Mouse (Mus musculus) midbrain, embryonic 13.5 days (tissue): ENCODE measurements around the gene Ccdc32. TPM values are rescaled to one million over a fixed set of nuclear protein-coding genes. Genes with fewer than 3 reads are reported as not detected.

Source experiments
- ATAC-seq: fragments of 200-750 bp; cut with Nextera tagmentation; 2 replicates; pipeline ENCODE4 v1.8.0; 2017; ENCODE audit warnings: mild to moderate bottlenecking, moderate TSS enrichment, moderate library complexity
- H3K27ac ChIP-seq: fragments of 300-500 bp; sonication (generic); 2 replicates; pipeline ENCODE4 v1.5.1; 2015; ENCODE audit warnings: inconsistent platforms, mild to moderate bottlenecking, moderate library complexity
- H3K27me3 ChIP-seq: fragments of 300-500 bp; sonication (generic); 2 replicates; pipeline ENCODE4 v1.6.1; 2015; ENCODE audit warnings: mild to moderate bottlenecking, inconsistent platforms
- H3K36me3 ChIP-seq: fragments of 300-500 bp; sonication (generic); 2 replicates; pipeline ENCODE4 v1.6.1; 2015; ENCODE audit warnings: mild to moderate bottlenecking, inconsistent platforms
- H3K4me1 ChIP-seq: fragments of 300-500 bp; sonication (generic); replicated peaks from 2 replicates; pipeline ENCODE4 v1.6.1; 2015; ENCODE audit warnings: inconsistent platforms
- H3K4me2 ChIP-seq: fragments of 300-500 bp; sonication (generic); replicated peaks from 2 replicates; pipeline ENCODE4 v1.6.1; 2015; ENCODE audit warnings: moderate library complexity, mild to moderate bottlenecking, inconsistent platforms
- H3K4me3 ChIP-seq: fragments of 300-500 bp; sonication (generic); replicated peaks from 2 replicates; pipeline ENCODE4 v1.5.1; 2015; ENCODE audit warnings: mild to moderate bottlenecking, inconsistent platforms
- H3K9ac ChIP-seq: fragments of 300-500 bp; sonication (generic); replicated peaks from 2 replicates; pipeline ENCODE4 v1.6.1; 2015; ENCODE audit warnings: mild to moderate bottlenecking, inconsistent platforms
- H3K9me3 ChIP-seq: fragments of 300-500 bp; sonication (generic); 2 replicates; pipeline ENCODE4 v1.6.1; 2016; ENCODE audit warnings: mild to moderate bottlenecking, inconsistent platforms
- WGBS: fragments of 180-500 bp; shearing (Covaris S2); methylation state at CpG from one replicate; pipeline ENCODE4 v1.1.7; 2015; 5-methylcytosine and 5-hydroxymethylcytosine counted together
- polyA plus RNA-seq: library from polyadenylated mRNA; unstranded; fragments of >200 nt; fragmentation: Nextera tagmentation; extraction: Ambion mirVana; gene quantifications from 2 replicates; pipeline ENCODE4 v1.2.1, GENCODE M21; 2015

The Ccdc32 gene
- 30.7 and 31.9 TPM in 2 replicates for polyA plus RNA-seq

DNA sequence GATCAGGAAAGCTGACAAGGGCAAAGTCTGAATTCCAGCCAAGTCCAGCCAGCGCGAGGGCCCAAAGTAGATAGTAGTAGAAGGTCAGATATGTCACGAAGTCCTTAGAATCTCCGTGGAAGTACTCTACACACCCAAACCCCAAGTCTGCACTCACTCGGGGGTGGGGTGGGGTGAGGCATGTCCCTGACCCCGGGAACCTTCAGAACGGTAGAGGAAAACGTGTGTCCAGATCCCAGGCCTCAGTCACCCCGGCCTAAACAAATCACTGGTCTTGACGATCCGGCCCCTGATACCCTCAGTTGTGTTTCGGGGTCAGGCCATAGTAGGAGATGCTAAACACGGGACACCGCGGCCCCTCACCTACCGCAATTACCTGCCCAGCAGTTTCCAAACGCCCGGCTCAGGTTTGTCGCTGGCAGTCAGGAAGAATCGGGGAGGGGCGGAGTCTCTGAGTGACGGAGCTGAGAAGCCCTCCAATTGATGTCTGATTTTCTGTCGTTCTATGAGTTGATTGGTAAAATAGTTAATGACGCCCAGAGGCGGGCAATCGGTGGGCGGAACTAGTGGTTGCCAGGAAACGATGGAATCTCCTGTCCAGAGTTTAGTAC, at the start of gene Ccdc32:
Ccdc32 (minus strand) TSS at position 453 of the 611 bp plus-strand sequence.
- H3K27ac ChIP-seq, result no peak within 1 kb of the TSS
- H3K9me3 ChIP-seq, result no peaks in the 10 kb centered on the region
- WGBS, result under 1% methylated on average over 28 of the region's 28 CpGs
- H3K27me3 ChIP-seq, result no peaks in the 10 kb centered on the region
- ATAC-seq, result peak; percentile 95
- H3K36me3 ChIP-seq, result peaks cover 9% of the 10 kb centered on the region; the same call in 1 of the 2 replicates
- peaks cover 17% of the 10 kb centered on the region for H3K4me1 ChIP-seq
- H3K4me2 ChIP-seq, result peak within 1 kb of the TSS; percentile 88
- peak within 1 kb of the TSS; percentile 78 for H3K9ac ChIP-seq
- H3K4me3 ChIP-seq, result peak within 1 kb of the TSS; percentile 76

DNA sequence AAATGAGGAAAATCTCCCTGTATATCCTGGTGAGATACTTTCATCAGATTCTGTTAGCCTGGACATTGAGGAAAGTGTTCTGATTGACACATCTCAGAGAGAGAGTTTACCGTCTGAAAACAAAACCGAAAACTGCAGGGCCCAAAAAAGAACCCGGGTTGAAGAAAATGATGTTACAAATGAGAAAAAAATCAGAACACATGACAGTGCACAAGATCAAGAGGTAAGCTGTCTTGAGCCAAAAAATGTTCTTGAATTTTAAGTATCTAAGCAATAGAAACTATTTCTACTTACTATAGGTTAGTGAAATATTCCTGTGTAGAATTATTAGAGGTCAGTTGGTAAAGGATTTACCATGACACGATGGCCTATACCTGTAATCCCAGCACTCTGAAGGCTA, 43.2 kb upstream of the Ccdc32 start:
- Histone ChIP-seq H3K27me3 (no peaks in the 10 kb centered on the region), H3K9ac (no peak overlapping the region), H3K36me3 (peaks cover 8% of the 10 kb centered on the region), H3K4me2 (no peak overlapping the region), H3K4me1 (no peaks in the 10 kb centered on the region), H3K27ac (no peak overlapping the region), H3K4me3 (no peak overlapping the region), H3K9me3 (no peaks in the 10 kb centered on the region)
- 92% methylated on average over 4 of the region's 4 CpGs for WGBS
- no peak for ATAC-seq

DNA sequence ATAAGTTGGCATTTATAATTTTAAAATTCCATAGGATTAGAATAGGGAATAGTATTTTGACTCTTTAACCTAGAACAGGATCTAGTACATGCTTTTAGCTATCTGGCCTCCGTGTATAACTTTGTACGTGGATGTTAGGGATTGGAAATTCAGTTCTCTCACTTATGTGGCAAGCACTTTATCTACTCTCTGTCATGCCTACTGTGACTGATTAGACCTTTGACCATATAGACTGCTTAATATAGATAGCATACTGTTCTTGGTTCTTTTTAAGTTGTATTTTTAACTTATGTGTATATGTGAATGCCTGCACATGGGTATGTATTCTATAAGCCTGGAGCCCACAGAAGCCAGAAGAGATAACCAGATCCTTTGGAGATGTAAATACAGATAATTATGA, 30.9 kb upstream of the Ccdc32 start:
- no peak overlapping the region for H3K27ac ChIP-seq
- H3K36me3 ChIP-seq, result 0 out of 2 replicates have a peak, but pooled peaks cover 3% of the 10 kb centered on the region
- no peaks in the 10 kb centered on the region for H3K27me3 ChIP-seq
- no peak overlapping the region for H3K4me3 ChIP-seq
- no peak overlapping the region for H3K9ac ChIP-seq
- WGBS, result 98% methylated on average over 2 of the region's 2 CpGs
- H3K4me1 ChIP-seq, result no peaks in the 10 kb centered on the region
- H3K4me2 ChIP-seq, result no peak overlapping the region
- H3K9me3 ChIP-seq, result no peaks in the 10 kb centered on the region
- no peak for ATAC-seq

DNA sequence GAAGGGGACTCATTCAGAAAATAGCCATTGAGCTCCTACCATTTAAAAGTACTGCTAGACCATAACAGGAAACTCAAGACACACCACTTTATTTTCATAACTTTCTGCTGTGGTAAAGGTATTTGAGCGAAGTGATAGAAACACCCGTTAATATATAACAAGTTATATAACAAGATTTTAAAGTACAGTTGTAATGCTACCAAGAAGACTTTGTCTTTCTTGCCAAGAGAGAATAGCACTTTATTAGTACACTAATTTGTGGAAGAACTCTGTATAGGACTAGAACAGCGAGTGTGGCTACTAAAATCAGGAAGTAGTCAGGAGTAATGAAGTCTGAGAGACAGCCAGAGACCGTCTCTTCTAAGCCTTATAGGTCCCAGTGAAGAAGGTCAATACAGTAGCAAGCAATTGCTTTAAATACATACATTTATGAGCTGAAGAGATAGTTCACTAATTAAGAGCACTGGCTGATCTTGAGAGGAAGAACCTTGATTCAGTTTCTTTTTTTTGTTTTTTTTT, 21.0 kb upstream of the Ccdc32 start:
- ATAC-seq, result no peak
- H3K27me3 ChIP-seq, result no peaks in the 10 kb centered on the region
- 94% methylated on average over 4 of the region's 4 CpGs for WGBS
- H3K27ac ChIP-seq, result no peak overlapping the region
- H3K36me3 ChIP-seq, result no peaks in the 10 kb centered on the region
- H3K9ac ChIP-seq, result no peak overlapping the region
- peaks cover 13% of the 10 kb centered on the region for H3K4me1 ChIP-seq
- no peak overlapping the region for H3K4me3 ChIP-seq
- H3K9me3 ChIP-seq, result no peaks in the 10 kb centered on the region
- no peak overlapping the region for H3K4me2 ChIP-seq

DNA sequence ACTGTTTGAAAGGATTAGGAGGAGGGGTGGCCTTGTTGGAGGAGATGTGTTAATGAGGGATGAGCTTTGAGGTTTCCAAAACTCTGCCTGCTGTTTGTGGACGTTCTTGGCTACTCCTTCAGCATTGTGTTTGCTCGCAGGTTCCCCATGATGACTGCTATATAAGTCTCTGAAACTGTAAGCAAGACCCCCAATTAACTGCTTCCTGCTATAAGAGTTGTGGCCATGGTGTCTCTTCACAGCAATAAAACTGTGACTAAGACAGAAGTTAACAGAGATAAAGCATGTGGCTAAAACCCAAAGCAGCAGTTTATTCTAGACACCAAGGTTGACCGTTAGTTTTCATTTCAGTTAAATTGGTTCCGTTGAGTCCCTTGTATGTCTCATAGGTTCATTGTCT, 18.7 kb upstream of the Ccdc32 start:
- Histone ChIP-seq H3K4me3 (peak overlapping the region; percentile 64), H3K9me3 (no peaks in the 10 kb centered on the region), H3K4me2 (peak overlapping the region; percentile 65), H3K4me1 (peaks cover 13% of the 10 kb centered on the region), H3K27me3 (no peaks in the 10 kb centered on the region), H3K9ac (peak overlapping the region; percentile 59), H3K36me3 (no peaks in the 10 kb centered on the region), H3K27ac (no peak overlapping the region)
- WGBS, result 20% methylated on average over 4 of the region's 4 CpGs
- no peak for ATAC-seq

DNA sequence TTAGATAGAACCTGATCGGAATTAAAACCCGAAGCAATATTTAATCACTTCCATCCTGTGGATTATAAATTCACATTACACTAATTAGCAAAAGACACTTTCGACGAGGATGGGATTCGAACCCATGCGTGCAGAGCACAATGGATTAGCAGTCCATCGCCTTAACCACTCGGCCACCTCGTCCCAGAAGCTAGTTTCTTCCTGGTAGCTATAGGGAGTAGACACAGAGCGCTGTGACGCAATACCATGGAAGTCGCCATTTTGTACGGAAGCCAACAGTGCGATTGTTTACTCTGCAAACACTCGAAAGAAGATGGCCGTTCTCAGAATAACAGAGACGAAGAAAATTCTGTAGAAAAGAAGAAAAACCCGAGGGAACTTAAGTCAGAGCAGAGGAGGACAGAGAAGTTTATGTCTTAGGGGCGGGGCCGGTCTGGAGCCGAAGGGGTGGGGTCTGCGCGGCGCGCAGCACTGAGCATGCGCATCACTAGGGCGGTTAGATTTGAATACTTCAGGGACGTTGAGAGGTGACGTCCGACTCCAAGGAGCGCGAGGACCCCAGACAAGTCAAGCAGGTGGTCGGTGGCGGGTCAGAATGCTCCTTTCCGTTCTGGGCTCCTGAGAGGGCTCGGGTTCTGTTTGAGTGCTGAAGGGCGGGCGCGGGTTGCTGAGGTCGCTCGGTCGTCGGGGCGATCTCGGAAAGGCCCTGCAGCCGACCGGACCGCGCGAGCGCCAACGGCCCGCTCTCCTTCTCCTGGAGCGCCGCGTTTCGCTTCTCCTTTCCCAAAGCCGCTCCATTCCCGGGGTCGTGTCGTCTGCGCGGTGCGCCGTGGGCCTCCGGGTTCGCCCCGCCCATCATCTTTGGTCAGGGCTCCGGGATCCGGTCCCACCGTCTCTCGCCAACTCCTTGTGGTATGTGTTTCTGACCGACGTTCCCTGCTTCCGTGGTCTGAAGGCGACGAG, 17.7 kb upstream of the Ccdc32 start, which contains the start of gene Knl1:
Knl1 (plus strand) TSS at position 471 of the 963 bp plus-strand sequence.
- Histone ChIP-seq H3K27me3 (no peaks in the 10 kb centered on the region), H3K36me3 (no peaks in the 10 kb centered on the region), H3K27ac (peak within 1 kb of the TSS; percentile 46), H3K4me3 (peak within 1 kb of the TSS; percentile 64), H3K9ac (peak within 1 kb of the TSS; percentile 59), H3K4me1 (peaks cover 13% of the 10 kb centered on the region), H3K4me2 (peak within 1 kb of the TSS; percentile 65), H3K9me3 (no peaks in the 10 kb centered on the region)
- peak; percentile 97 for ATAC-seq
- under 1% methylated on average over 77 of the region's 77 CpGs for WGBS

DNA sequence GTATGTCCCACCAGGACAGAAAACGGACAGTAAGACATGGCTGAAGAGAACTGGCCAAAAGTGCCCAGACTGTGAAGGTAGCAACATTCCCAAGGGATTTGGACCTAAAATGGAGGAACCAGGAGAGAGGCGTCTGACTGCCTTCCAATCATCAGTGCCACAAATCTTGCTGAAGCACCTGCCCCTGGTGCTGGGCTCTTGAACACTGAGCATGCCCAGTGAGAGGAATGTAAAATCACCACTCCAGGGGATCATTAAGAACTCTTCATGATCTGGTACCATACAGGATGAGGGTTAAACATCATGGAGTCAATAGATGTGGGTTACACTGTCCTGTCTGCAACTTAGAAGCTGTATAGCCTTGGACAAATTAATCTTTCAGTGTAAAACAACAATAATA, 16.0 kb upstream of the Ccdc32 start:
- H3K9ac ChIP-seq, result no peak overlapping the region
- WGBS, result 81% methylated on average over 2 of the region's 2 CpGs
- H3K27ac ChIP-seq, result no peak overlapping the region
- no peak overlapping the region for H3K4me3 ChIP-seq
- no peaks in the 10 kb centered on the region for H3K27me3 ChIP-seq
- no peak overlapping the region for H3K4me2 ChIP-seq
- no peaks in the 10 kb centered on the region for H3K9me3 ChIP-seq
- peaks cover 13% of the 10 kb centered on the region for H3K4me1 ChIP-seq
- no peak for ATAC-seq
- H3K36me3 ChIP-seq, result no peaks in the 10 kb centered on the region

DNA sequence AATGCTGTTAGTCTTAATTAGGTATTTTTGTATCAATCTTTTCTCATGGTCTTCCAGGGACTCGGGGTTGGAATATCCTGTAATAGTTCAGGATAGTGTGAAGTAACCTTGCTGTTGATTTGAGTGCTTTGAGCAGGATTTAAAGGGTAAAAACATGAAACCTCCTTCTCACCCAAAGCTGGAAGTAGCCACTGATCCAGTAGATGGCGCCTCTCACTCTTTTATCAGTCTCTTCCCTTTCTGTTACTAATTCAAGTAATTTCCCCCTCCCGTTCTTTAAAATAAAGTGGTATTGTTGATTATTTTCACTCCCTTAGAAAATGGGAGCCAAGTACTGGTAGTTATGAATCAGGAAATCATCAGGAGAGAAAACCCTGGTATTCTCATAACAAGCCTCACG, 11.7 kb upstream of the Ccdc32 start:
- no peak overlapping the region for H3K4me3 ChIP-seq
- WGBS, result 56% methylated on average over 4 of the region's 4 CpGs
- peaks cover 8% of the 10 kb centered on the region for H3K4me1 ChIP-seq
- ATAC-seq, result no peak
- no peak overlapping the region for H3K9ac ChIP-seq
- H3K27ac ChIP-seq, result no peak overlapping the region
- H3K4me2 ChIP-seq, result no peak overlapping the region
- H3K36me3 ChIP-seq, result peaks cover 30% of the 10 kb centered on the region
- H3K27me3 ChIP-seq, result no peaks in the 10 kb centered on the region
- H3K9me3 ChIP-seq, result no peaks in the 10 kb centered on the region

DNA sequence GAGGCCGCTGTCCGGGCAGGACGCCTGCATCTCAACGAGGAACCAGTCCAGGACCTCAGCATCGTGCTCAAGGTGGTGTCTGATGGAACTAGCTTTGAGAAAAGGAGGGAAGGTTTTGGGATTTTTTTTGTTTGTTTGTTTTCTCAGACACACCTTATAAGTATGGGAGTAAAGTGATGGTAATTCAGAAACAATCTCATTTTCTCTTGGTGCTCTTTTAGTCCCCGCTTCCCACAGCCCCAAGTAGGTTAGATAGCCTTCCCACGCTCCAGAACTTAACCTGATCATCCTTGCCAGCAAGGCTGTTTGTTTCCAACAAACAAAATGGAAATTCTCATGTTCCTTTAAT, 6.2 kb upstream of the Ccdc32 start:
- H3K36me3 ChIP-seq, result peaks cover 30% of the 10 kb centered on the region
- no peak for ATAC-seq
- H3K9me3 ChIP-seq, result no peaks in the 10 kb centered on the region
- peak overlapping the region; percentile 80 for H3K4me2 ChIP-seq
- no peaks in the 10 kb centered on the region for H3K27me3 ChIP-seq
- H3K4me3 ChIP-seq, result peak overlapping the region; percentile 94
- 9% methylated on average over 7 of the region's 7 CpGs for WGBS
- H3K27ac ChIP-seq, result peak overlapping the region; percentile 95
- peaks cover 15% of the 10 kb centered on the region for H3K4me1 ChIP-seq
- H3K9ac ChIP-seq, result peak overlapping the region; percentile 90

DNA sequence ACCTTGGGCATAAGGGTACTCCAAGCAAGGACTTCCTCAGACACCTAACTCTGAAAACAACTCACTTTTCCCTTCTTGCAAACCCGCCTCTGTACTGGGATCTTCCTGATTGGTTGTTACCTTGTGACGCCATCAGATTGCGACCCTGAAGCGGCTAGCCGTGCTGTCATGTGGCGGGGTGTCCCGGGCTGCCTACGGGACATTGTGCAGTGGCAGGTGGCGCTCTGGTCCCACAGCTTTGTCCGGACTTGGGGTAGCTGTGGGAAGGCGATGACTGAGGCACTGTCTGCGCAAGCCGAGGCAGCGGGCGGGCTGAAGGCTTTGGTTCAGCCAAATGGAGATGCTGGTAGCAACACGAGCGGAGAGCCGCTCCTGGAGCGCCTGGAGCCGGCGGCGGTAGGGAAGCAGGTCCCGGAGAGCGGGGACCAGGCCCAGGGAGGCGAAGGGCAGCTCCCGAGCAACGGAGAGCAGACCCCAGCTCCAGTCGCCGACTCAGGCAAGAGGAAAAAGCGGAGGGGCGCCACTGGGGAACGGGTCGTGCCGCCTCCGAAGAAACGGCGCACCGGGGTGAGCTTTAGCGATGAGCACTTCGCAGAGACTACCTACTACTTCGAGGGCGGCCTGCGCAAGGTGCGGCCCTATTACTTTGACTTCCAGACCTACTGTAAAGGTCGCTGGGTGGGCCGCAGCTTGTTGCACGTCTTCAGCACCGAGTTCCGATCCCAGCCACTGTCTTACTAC, 5.6 kb upstream of the Ccdc32 start, which contains the start of gene Rpusd2:
Rpusd2 (plus strand) TSS at position 135 of the 741 bp plus-strand sequence.
- Histone ChIP-seq H3K36me3 (peaks cover 29% of the 10 kb centered on the region), H3K4me1 (peaks cover 15% of the 10 kb centered on the region), H3K4me2 (peak within 1 kb of the TSS; percentile 80), H3K4me3 (peak within 1 kb of the TSS; percentile 94), H3K9ac (peak within 1 kb of the TSS; percentile 90), H3K27me3 (no peaks in the 10 kb centered on the region), H3K27ac (peak within 1 kb of the TSS; percentile 95), H3K9me3 (no peaks in the 10 kb centered on the region)
- peak; percentile 98 for ATAC-seq
- WGBS, result under 1% methylated on average over 49 of the region's 49 CpGs

DNA sequence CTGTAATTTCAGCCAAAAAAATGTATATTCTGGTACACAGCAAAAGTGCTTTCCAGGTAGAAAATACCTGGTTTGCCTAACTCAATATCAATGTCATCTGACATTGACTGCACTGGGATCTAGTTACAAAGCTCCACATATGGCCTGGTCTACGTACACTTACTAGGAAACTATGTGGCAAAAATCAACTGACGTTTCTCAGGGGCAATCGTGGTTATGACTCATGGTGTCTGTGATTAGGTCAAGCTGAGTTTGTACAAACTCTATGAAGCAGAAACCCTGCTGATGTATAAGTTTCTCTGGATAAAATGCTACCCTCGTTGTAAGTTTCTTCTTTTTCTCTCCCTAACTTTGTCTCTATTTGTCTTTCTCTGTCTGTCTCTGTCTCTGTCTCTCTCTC, 3.0 kb upstream of the Ccdc32 start:
- H3K27ac ChIP-seq, result no peak overlapping the region
- ATAC-seq, result no peak
- H3K27me3 ChIP-seq, result no peaks in the 10 kb centered on the region
- H3K4me1 ChIP-seq, result peaks cover 32% of the 10 kb centered on the region
- no peak overlapping the region for H3K9ac ChIP-seq
- H3K36me3 ChIP-seq, result peaks cover 6% of the 10 kb centered on the region
- no peak overlapping the region for H3K4me3 ChIP-seq
- H3K9me3 ChIP-seq, result no peaks in the 10 kb centered on the region
- H3K4me2 ChIP-seq, result no peak overlapping the region
- WGBS, result 73% methylated on average over 4 of the region's 4 CpGs
